In genomic region chr5:76118441-76118840, GRCm38 (mm10) we compare ENCODE assay signal across 8 mouse cellular contexts. TPM values are rescaled to one million over a fixed set of nuclear protein-coding genes. Genes with fewer than 3 reads are reported as not detected.
DNase-seq lines count a peak whose midpoint lies in the region; TF ChIP-seq lines count a peak whose summit lies in the region.

No protein-coding gene starts in this region.

- H3K27ac ChIP-seq in kidney, adult 2 months (ENCODE audit: insufficient read depth, low read depth, low read length) = no peak overlapping the region
- H3K27ac ChIP-seq in heart, adult 2 months = peak overlapping the region; percentile 13; the same call in 1 of the 2 replicates

- TF ChIP-seq EP300 in heart, adult 2 months (IDR thresholded peaks at IDR 0.05; ENCODE audit: insufficient read depth, low read depth, low read length) = no peak

- 22% methylated on average over 7 of the region's 7 CpGs for WGBS in kidney, adult 2 months
- WGBS in heart, adult 2 months = 18% methylated on average over 7 of the region's 7 CpGs

- peak; percentile 67 for DNase-seq in kidney, adult 2 months
- DNase-seq in kidney, adult 11 months = no peak
- DNase-seq in Muller cell, postnatal 12 days (ENCODE audit: inconsistent ontology term) = peak; percentile 24
- DNase-seq in cerebellum, postnatal 10 days = peak; percentile 81 to 85
- DNase-seq in heart, adult 2 months = peak; percentile 67 to 85
- peak; percentile 68 to 96 for DNase-seq in layer of hippocampus, postnatal 25 days (ENCODE audit: extremely low spot score in 1 of 2, low spot score in 1 of 2)
- peak; percentile 39 for DNase-seq in naive thymus-derived CD4-positive, alpha-beta T cell, adult 2 months (ENCODE audit: low read depth)
- peak; percentile 63 for DNase-seq in urinary bladder, postnatal 25 days (ENCODE audit: low spot score)

- no peak overlapping the region for H3K9ac ChIP-seq in heart, adult 2 months (ENCODE audit: low read depth, low read length)

- H3K27me3 ChIP-seq in kidney, adult 2 months (replicated peaks; ENCODE audit: control insufficient read depth, insufficient read depth, low read length) = no peaks in the 10 kb centered on the region
- no peaks in the 10 kb centered on the region for H3K27me3 ChIP-seq in heart, adult 2 months (ENCODE audit: control insufficient read depth, insufficient read depth, low read length)

- no peaks in the 10 kb centered on the region for H3K79me2 ChIP-seq in heart, adult 2 months (replicated peaks; ENCODE audit: control insufficient read depth, insufficient read depth, low read length)

- H3K4me1 ChIP-seq in kidney, adult 2 months (ENCODE audit: control insufficient read depth, insufficient read depth, low read length) = no peaks in the 10 kb centered on the region
- peaks cover 14% of the 10 kb centered on the region for H3K4me1 ChIP-seq in heart, adult 2 months (ENCODE audit: control insufficient read depth, insufficient read depth, low read length)

- intact Hi-C loops in heart, adult 2 months (cut with DNase I) = loop anchor here (1.0 to 10.0 kb wide), 5 partner anchors 92 to 256 kb away; partner anchors contain the start of gene Kdr

- peak; percentile 58 for TF ChIP-seq CTCF in kidney, adult 2 months (conservative IDR thresholded peaks at IDR 0.05; ENCODE audit: insufficient read depth, insufficient read length, low read depth, low read length)
- peak; percentile 93 for TF ChIP-seq CTCF in heart, adult 2 months (IDR thresholded peaks at IDR 0.05)

- H3K4me3 ChIP-seq in kidney, adult 2 months (ENCODE audit: insufficient read depth, low read depth, low read length) = no peak overlapping the region
- no peak overlapping the region for H3K4me3 ChIP-seq in heart, adult 2 months

- TF ChIP-seq POLR2A in kidney, adult 2 months (IDR thresholded peaks at IDR 0.05; ENCODE audit: low read depth, low read length) = no peak
- TF ChIP-seq POLR2A in heart, adult 2 months (IDR thresholded peaks at IDR 0.05; ENCODE audit: insufficient read depth, low read depth, low read length) = no peak

- no peaks in the 10 kb centered on the region for H3K36me3 ChIP-seq in kidney, adult 2 months (ENCODE audit: control insufficient read depth, insufficient read depth, low read length)
- H3K36me3 ChIP-seq in heart, adult 2 months (ENCODE audit: control insufficient read depth, insufficient read depth, low read length) = no peaks in the 10 kb centered on the region; the same call in 1 of the 2 replicates

RNA-seq across cellular contexts. Expression of gene Srd5a3, which starts 21.6 kb away (rescaled TPM):
- polyA plus RNA-seq in kidney, adult 2 months (2012; rRNA removed) = 56.9 and 69.9 TPM in 2 replicates
- total RNA-seq in heart, adult 2 months (2021) = 10 to 100 TPM in 1 of 2 experiments, 1 to 10 TPM in 1; 8.6 to 10.0 TPM
- polyA plus RNA-seq in heart, adult 2 months (2012; rRNA removed) = 17.0 and 26.1 TPM in 2 replicates
- 10 to 100 TPM; 17.8 to 21.1 TPM for total RNA-seq in layer of hippocampus, postnatal 25 days (2021)
